Mouse (Mus musculus) thymus, postnatal 36 days (tissue): Measurements from ENCODE around the gene Kcnf1.

Source experiments
- DNase-seq, 2 experiments: peaks; one replicate each; pipeline ENCODE4 v3.0.0; 2022; ENCODE audit warnings: mixed read lengths in 2 of 2

Gene Kcnf1

GRCm38 (mm10) chr12:17155781-17156180, 20.9 kb downstream of the Kcnf1 start:
- DNase-seq, result no peak

GRCm38 (mm10) chr12:17152840-17153239, 23.8 kb downstream of the Kcnf1 start:
- no peak for DNase-seq

- DNase-seq, result no peak
Measured at GRCm38 (mm10) chr12:17148920-17149319, 27.8 kb downstream of the Kcnf1 start.

- DNase-seq, result no peak
Measured at GRCm38 (mm10) chr12:17141791-17142190, 34.9 kb downstream of the Kcnf1 start.

GRCm38 (mm10) chr12:17140436-17140835, 36.3 kb downstream of the Kcnf1 start:
- DNase-seq, result no peak

GRCm38 (mm10) chr12:17134546-17135096, 42.1 kb downstream of the Kcnf1 start:
- DNase-seq, result no peak

- DNase-seq, result no peak
Measured at GRCm38 (mm10) chr12:17132243-17132642, 44.4 kb downstream of the Kcnf1 start.

- DNase-seq, result no peak
Measured at GRCm38 (mm10) chr12:17131563-17131962, 45.1 kb downstream of the Kcnf1 start.

- peak in 1 of 2 experiments; percentile 13 for DNase-seq
Measured at GRCm38 (mm10) chr12:17122881-17123280, 53.8 kb downstream of the Kcnf1 start.
